Mouse (Mus musculus) hindbrain, embryonic 14.5 days (tissue): Measurements from ENCODE around the gene Fam53a. TPM values are rescaled to one million over a fixed set of nuclear protein-coding genes. Genes with fewer than 3 reads are reported as not detected.

Source experiments
- ATAC-seq: fragments of 200-750 bp; cut with Nextera tagmentation; 2 replicates; pipeline ENCODE4 v1.8.0; 2017; ENCODE audit warnings: moderate number of reproducible peaks, mild to moderate bottlenecking, moderate TSS enrichment, moderate library complexity; ENCODE audit not compliant: low FRiP score
- DNase-seq: peaks from one replicate; pipeline ENCODE4 v3.0.0-alpha.2; 2015; ENCODE audit warnings: low spot score
- H3K27ac ChIP-seq: fragments of 300-500 bp; sonication (generic); 2 replicates; pipeline ENCODE4 v1.5.1; 2014; ENCODE audit warnings: mild to moderate bottlenecking, moderate library complexity
- H3K27me3 ChIP-seq: fragments of 300-500 bp; sonication (generic); 2 replicates; pipeline ENCODE4 v1.6.1; 2014; ENCODE audit warnings: mild to moderate bottlenecking, low read length, mixed read lengths; ENCODE audit not compliant: control insufficient read depth, insufficient read depth
- H3K36me3 ChIP-seq: fragments of 300-500 bp; sonication (generic); replicated peaks from 2 replicates; pipeline ENCODE4 v1.6.1; 2014; ENCODE audit not compliant: control insufficient read depth, insufficient read depth
- H3K4me1 ChIP-seq: fragments of 300-500 bp; sonication (generic); replicated peaks from 2 replicates; pipeline ENCODE4 v1.6.1; 2014; ENCODE audit warnings: antibody characterized with exemption, low read length, mixed read lengths; ENCODE audit not compliant: control insufficient read depth, insufficient read depth
- H3K4me2 ChIP-seq: fragments of 300-500 bp; sonication (generic); replicated peaks from 2 replicates; pipeline ENCODE4 v1.6.1; 2014; ENCODE audit warnings: mild to moderate bottlenecking, moderate library complexity
- H3K4me3 ChIP-seq: fragments of 300-500 bp; sonication (generic); replicated peaks from 2 replicates; pipeline ENCODE4 v1.5.1; 2014; ENCODE audit warnings: mild to moderate bottlenecking, low read length
- H3K9ac ChIP-seq: fragments of 300-500 bp; sonication (generic); 2 replicates; pipeline ENCODE4 v1.6.1; 2014
- H3K9me3 ChIP-seq: fragments of 300-500 bp; sonication (generic); 2 replicates; pipeline ENCODE4 v1.6.1; 2016; ENCODE audit warnings: low read length; ENCODE audit not compliant: control insufficient read depth
- WGBS: fragments of 180-500 bp; shearing (Covaris S2); extraction: QIAGEN DNeasy Blood & Tissue Kit; methylation state at CpG from one replicate; pipeline ENCODE4 v1.1.7; 2014; 5-methylcytosine and 5-hydroxymethylcytosine counted together
- polyA plus RNA-seq: library from polyadenylated mRNA; unstranded; fragments of >200 nt; fragmentation: Nextera tagmentation; extraction: Ambion mirVana; gene quantifications from 2 replicates; pipeline ENCODE4 v1.2.1, GENCODE M21; 2014

Gene Fam53a
- polyA plus RNA-seq, result 26.8 and 30.2 TPM in 2 replicates

GRCm38 (mm10) chr5:33629301-33629987 is at the start of gene Fam53a, which contains the start of gene Gm9903:
Fam53a (minus strand) TSS chr5:33629635.
Gm9903 (plus strand) TSS chr5:33629925.
- no peaks in the 10 kb centered on the region for H3K27me3 ChIP-seq
- H3K9me3 ChIP-seq, result no peaks in the 10 kb centered on the region
- no peaks in the 10 kb centered on the region for H3K36me3 ChIP-seq
- peak within 1 kb of the TSS; percentile 80 for H3K4me3 ChIP-seq
- peak within 1 kb of the TSS; percentile 83 for H3K9ac ChIP-seq
- peak within 1 kb of the TSS; percentile 91 for H3K4me2 ChIP-seq
- ATAC-seq (peak; percentile 96), DNase-seq (peak; percentile 98)
- H3K4me1 ChIP-seq, result peaks cover 17% of the 10 kb centered on the region
- H3K27ac ChIP-seq, result peak within 1 kb of the TSS; percentile 88
- under 1% methylated on average over 95 of the region's 99 CpGs for WGBS

DNA sequence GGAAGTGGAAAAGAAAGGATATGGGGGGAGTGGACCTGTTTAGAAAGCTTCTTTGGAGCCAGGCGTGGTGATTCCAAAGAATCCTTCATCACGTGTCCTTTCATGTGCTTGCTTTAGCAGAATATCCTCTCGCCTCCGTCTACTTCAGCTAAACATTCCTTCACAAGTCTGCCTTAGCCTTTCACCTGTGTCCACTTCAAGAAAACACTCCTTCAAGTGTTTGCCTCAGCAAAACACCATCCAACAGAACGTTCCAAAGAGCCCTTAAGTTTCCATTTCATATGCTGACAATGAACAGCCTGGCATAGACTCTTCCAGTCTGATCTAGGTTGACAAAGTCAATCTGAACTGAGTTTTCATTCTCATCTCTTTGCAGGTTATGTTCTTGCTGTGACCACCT is 48.8 kb upstream of the Fam53a start:
- no peak overlapping the region for H3K4me2 ChIP-seq
- DNase-seq (no peak), ATAC-seq (no peak)
- H3K4me1 ChIP-seq, result peaks cover 6% of the 10 kb centered on the region; the same call in 1 of the 2 replicates
- no peak overlapping the region for H3K9ac ChIP-seq
- H3K27ac ChIP-seq, result no peak overlapping the region
- no peaks in the 10 kb centered on the region for H3K27me3 ChIP-seq
- no peaks in the 10 kb centered on the region for H3K9me3 ChIP-seq
- no peaks in the 10 kb centered on the region for H3K36me3 ChIP-seq
- H3K4me3 ChIP-seq, result no peak overlapping the region
- WGBS, result 90% methylated on average over 5 of the region's 5 CpGs

GRCm38 (mm10) chr5:33675964-33676363 is 46.5 kb upstream of the Fam53a start:
- DNase-seq (peak; percentile 64), ATAC-seq (no peak)
- H3K36me3 ChIP-seq, result no peaks in the 10 kb centered on the region; the same call in 1 of the 2 replicates
- H3K4me2 ChIP-seq, result no peak overlapping the region
- H3K27ac ChIP-seq, result no peak overlapping the region
- peaks cover 6% of the 10 kb centered on the region; the same call in 1 of the 2 replicates for H3K4me1 ChIP-seq
- H3K9ac ChIP-seq, result no peak overlapping the region
- no peak overlapping the region for H3K4me3 ChIP-seq
- no peaks in the 10 kb centered on the region for H3K9me3 ChIP-seq
- no peaks in the 10 kb centered on the region for H3K27me3 ChIP-seq
- WGBS, result 0% methylated on average over 1 of the region's 1 CpGs

DNA sequence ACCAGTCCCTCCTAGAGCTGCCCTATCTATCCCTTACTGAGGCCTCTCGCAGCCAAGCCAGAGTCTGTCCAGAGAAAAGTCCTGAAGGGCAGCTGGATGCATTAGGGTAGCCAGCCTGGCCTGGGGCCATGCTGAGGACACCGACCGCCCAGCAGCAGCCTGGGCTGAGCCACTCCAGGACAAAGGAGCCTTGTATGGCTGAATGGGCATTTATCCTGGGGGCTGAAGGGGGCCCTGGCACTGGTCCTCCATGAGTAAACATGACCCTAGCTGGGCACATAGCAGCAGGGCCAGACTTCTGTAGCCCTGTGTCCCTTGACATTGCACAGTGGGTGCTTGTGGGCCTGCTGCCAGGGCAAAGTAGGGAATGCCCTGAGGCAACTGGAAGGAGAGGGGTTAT is 45.0 kb upstream of the Fam53a start:
- DNase-seq, result peak; percentile 43
- Histone ChIP-seq H3K4me1 (peaks cover 6% of the 10 kb centered on the region; the same call in 1 of the 2 replicates), H3K36me3 (peaks cover 5% of the 10 kb centered on the region; the same call in 1 of the 2 replicates), H3K4me3 (no peak overlapping the region), H3K27me3 (no peaks in the 10 kb centered on the region), H3K27ac (no peak overlapping the region), H3K4me2 (no peak overlapping the region), H3K9ac (no peak overlapping the region), H3K9me3 (no peaks in the 10 kb centered on the region)
- 44% methylated on average over 3 of the region's 3 CpGs for WGBS
- peak; percentile 84; the same call in 1 of the 2 replicates for ATAC-seq

- Histone ChIP-seq H3K27ac (no peak overlapping the region), H3K27me3 (no peaks in the 10 kb centered on the region), H3K4me1 (peaks cover 6% of the 10 kb centered on the region; the same call in 1 of the 2 replicates), H3K4me2 (no peak overlapping the region), H3K36me3 (peaks cover 11% of the 10 kb centered on the region; the same call in 1 of the 2 replicates), H3K4me3 (no peak overlapping the region), H3K9me3 (no peaks in the 10 kb centered on the region), H3K9ac (no peak overlapping the region)
- 83% methylated on average over 5 of the region's 5 CpGs for WGBS
- DNase-seq, result no peak
- no peak for ATAC-seq
These were observed 42.2 kb upstream of the Fam53a start for GRCm38 (mm10) chr5:33671659-33672058.

DNA sequence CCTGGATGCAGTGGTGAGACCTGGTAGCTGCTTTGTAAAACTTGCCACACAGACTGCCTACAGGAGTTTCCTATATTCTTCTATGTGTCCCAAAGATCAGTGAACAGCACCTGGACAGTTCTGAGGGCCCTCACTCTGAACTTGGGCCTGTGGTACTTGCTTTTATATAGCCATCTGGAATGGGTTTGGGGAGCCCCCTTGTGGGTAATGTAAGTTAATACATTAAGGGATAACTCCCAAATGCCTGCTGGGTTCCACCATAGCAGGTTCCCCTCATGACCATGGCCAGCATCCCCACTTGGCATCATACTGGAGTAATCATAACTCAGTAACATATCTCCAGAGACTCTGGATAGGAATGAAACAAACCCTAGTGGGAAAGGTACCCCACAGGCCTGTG is 38.8 kb upstream of the Fam53a start:
- Histone ChIP-seq H3K4me2 (no peak overlapping the region), H3K27me3 (no peaks in the 10 kb centered on the region), H3K9me3 (no peaks in the 10 kb centered on the region), H3K4me1 (no peaks in the 10 kb centered on the region), H3K36me3 (peaks cover 20% of the 10 kb centered on the region), H3K27ac (no peak overlapping the region), H3K9ac (no peak overlapping the region), H3K4me3 (no peak overlapping the region)
- peak; percentile 50 for DNase-seq
- no peak for ATAC-seq

DNA sequence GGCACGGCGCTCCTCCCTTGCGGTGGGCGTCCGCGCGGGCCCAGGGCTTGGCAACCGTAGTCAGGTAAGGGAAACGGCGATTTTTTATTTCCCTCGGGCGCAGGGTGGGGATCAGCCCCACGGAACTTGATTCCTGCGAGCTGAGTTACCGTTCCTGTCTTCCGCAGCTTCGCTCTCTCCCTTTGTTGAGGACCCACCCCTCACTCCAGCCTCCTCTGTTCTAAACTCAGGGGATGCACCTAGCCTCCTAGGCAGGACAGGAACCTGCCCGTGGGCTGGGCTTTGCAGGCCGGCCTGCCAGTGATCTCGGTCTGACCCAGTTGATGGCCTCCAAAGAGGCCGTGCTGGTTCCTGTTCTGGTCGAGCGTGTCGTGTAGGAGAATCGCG is 29.2 kb upstream of the Fam53a start:
- Histone ChIP-seq H3K9ac (peak overlapping the region; percentile 45), H3K4me3 (peak overlapping the region; percentile 53), H3K4me1 (peaks cover 16% of the 10 kb centered on the region), H3K36me3 (peaks cover 16% of the 10 kb centered on the region), H3K27ac (no peak overlapping the region), H3K27me3 (no peaks in the 10 kb centered on the region), H3K4me2 (peak overlapping the region; percentile 71), H3K9me3 (no peaks in the 10 kb centered on the region)
- DNase-seq, result no peak
- WGBS, result under 1% methylated on average over 26 of the region's 26 CpGs
- ATAC-seq, result no peak

DNA sequence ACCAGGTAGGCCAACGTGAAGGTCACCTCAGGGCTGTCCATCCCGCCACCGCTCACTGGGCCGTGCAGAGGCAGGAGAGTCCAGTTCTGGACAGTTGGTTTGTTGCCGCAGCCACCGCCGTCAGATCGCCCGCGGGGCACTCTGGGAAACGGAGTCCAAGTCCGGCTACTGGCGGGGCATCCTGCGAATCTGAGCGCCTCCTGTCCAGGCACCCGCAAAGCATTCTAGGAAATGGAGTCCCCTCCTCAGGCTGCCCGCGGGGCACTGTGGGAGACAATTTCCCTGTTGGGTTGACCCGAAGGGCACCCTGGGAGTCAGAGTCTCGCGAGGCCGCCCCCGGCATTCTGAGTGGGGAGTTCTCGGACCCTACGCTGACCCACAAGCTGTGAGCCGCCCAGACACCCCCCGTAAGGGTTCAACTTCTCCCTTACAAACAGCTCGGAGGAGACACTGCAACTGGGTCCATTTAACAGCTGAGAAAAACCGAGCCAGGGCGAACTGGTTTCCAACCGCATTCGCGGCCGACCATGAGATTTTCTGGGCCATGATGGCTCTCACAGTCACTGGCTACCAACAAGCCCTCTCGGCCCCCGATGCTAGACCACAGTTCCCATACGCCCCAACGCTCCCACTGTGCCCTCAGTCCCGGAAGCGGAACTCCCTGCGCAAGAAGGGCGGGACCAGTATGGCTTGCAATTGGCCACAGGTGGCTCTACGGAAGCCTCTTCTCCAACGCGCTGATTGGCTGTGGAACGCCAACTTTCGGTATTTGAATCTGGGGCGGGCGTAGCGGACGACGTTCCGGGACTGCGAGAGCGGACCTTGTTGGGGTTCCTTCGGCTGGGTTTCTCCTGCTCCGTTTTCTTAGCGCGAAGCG is 28.6 kb upstream of the Fam53a start, which contains the start of the genes Tacc3 and Tmem129:
Gene Tacc3 (plus strand): TSS at position 342 of the 877 bp plus-strand sequence.
Gene Tmem129 (minus strand): TSS at position 630 of the 877 bp plus-strand sequence.
- no peaks in the 10 kb centered on the region for H3K27me3 ChIP-seq
- H3K9me3 ChIP-seq, result no peaks in the 10 kb centered on the region
- WGBS, result under 1% methylated on average over 60 of the region's 60 CpGs
- H3K4me3 ChIP-seq, result peak within 1 kb of the TSS; percentile 53
- DNase-seq (peak; percentile 96), ATAC-seq (peak; percentile 96)
- peaks cover 21% of the 10 kb centered on the region for H3K36me3 ChIP-seq
- peaks cover 16% of the 10 kb centered on the region for H3K4me1 ChIP-seq
- H3K4me2 ChIP-seq, result peak within 1 kb of the TSS; percentile 71
- peak within 1 kb of the TSS; percentile 67 for H3K9ac ChIP-seq
- peak within 1 kb of the TSS; percentile 96 for H3K27ac ChIP-seq

DNA sequence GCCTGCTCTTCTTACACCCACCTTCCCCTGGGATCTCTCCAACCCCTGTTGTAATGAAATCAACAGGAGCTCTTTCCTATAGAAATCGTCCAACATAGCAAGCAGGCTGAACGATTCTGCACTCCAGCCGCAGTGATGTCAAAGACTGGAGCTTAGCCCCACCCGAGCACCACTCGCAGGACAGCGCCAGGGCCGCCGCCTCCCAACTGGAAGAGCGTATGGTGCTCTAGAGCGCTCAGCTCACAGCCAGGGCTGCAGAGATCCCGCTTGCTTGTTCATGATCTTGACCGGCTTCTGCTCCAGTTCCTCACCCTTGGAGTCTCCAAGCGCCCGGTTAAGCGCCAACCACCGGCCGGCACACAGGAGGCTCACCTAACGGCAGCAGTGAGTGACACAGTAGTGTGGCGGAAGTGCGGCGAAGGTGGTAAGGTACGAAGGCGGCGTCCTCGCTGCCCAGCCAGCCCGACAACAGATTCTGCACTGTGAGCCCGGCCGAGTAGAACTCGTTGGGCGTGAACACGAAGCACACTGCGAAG is 27.9 kb upstream of the Fam53a start:
- Histone ChIP-seq H3K27ac (peak overlapping the region; percentile 96), H3K4me2 (peak overlapping the region; percentile 71), H3K36me3 (peaks cover 21% of the 10 kb centered on the region), H3K4me3 (peak overlapping the region; percentile 53), H3K9ac (peak overlapping the region; percentile 67), H3K27me3 (no peaks in the 10 kb centered on the region), H3K4me1 (peaks cover 19% of the 10 kb centered on the region), H3K9me3 (no peaks in the 10 kb centered on the region)
- no peak for DNase-seq
- ATAC-seq, result peak; percentile 19; the same call in 1 of the 2 replicates
- 0% methylated on average over 32 of the region's 32 CpGs for WGBS
